Mouse (Mus musculus): ENCODE results near the gene Zfp652.

DNA sequence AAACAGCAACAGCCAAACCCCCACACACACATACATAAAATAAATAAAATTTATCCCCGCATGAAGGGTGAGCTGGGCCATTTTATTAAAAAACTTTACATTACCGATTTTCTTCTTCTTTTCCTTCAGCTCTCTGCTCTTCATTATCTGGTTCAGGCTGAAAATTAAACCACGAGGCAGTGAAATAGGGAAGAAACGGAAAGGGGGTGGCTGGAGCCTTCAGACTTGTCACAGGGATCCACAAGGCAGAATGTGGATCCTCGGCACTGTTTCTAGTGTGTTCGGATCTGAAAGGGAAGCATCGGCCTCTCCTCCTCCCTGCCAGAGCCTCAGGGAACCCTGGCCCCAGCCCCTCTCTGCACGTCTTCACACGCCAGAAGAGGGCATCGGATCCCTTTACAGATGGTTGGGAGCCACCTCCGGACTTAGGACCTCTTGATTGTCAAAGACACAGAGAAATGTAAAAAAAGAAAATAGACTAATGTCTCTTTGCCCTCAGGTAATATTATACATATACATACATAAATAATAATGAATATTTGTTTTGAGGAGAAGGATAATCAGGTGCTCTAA, 25.3 kb upstream of the Zfp652 start:
- no peak for TF ChIP-seq POLR2A (IDR thresholded peaks at IDR 0.05; ENCODE audit: borderline replicate concordance, extremely low read depth, low read depth, low read length)
- TF ChIP-seq CTCF (IDR thresholded peaks at IDR 0.05; ENCODE audit: insufficient read depth, low read length), result 0 out of 2 replicates have a peak, but pooled peaks have one; percentile 6

Data from lung, adult 2 months (tissue).